Mouse (Mus musculus) cerebellum, adult 9-11 months (tissue): ENCODE measurements around the gene Sorcs3.

Experiments
- DNase-seq: peaks from one replicate; pipeline ENCODE4 v3.0.0; 2022

Sorcs3 gene

DNA sequence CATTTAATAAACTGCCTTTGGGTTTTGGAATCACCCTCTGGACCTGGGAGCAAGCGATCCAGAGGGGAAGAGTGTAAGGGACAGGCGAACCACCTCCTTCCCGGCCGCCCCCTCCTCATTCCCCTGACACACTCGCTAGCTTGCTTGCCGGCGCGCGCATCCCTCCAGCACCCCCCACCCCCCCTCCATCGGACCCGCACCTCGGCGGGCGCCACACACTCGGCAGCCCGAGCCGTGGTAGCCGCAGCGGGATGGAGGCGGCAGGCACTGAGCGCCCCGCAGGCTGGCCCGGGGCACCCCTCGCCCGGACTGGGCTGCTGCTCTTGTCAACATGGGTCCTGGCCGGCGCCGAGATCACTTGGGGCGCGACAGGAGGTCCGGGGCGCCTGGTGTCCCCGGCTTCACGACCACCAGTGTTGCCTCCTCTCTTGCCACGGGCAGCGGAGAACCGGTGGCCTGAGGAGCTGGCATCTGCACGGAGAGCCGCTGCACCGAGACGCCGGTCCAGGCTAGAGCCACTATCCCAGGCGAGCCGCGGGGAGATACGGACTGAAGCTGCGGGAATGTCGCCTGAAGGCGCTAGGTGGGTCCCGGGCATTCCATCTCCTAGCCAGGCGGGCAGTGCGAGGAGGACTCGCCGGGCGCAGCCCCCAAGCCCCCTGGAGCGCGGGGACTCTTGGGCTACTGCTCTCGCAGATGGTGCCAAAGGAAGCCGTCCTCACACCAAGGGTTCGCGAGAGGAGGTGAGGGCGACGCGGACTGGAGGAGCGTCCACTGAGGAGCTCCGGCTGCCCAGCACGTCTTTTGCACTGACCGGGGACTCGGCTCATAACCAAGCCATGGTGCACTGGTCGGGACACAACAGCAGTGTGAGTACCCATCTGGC lies at the start of gene Sorcs3:
Sorcs3 (plus strand) TSS at position 97 of the 886 bp plus-strand sequence.
- no peak for DNase-seq

DNA sequence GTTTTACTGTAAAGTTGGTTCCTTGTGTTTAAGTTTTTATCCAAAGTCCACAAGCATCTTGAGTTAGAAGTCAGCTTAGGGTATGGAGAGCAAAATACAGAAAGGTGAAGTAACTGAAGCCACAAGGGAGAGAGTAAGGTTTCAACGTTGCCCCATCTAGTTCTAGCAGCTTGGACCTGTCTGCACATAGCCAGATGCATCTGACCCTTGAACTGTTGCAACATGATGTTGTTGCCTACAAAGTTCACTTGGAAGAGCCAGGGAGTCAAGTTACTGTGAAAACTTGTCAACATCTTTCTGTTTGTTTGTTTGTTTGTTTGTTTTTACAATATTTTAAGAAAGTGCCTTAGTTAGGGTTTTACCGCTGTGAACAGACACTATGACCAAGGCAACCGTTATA lies 40.5 kb upstream of the Sorcs3 start:
- no peak for DNase-seq

DNA sequence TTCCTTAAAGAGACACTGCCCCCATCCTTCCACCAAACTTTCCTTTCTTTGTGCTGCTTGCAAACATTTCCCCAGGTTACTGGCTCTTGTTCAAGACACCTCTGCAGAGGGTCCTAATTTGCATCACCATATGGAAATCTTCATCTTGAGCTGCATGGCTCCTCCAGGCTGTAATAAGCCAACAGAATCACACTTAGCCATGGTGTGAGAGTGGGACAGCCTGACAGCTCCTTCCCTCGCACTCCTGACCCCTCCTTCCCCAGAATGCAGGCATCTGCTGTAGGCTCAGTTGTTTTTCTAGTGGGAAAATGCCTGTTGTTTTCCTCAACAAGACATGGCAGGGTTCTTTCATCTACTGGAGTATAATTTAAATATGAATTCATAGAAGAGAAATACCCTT lies 38.7 kb upstream of the Sorcs3 start:
- no peak for DNase-seq

DNA sequence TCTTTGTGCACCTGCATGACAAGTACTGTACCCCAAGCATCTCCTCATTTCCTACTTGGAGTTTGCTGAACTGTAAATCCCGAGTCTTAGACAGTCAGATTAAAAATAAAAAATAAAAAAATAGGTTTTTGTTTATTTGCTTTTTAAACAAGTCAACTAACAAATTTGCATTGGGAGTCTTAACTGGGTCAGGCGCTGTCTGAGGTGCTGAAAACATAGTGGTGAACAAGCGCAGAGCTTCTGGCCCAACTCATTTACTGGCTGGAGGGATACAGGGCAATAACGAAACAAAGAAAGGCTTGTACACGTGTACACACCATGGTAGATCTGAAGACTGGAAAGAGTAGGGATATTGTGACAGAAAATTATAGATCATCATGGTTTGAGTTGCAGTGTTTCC lies 37.5 kb upstream of the Sorcs3 start:
- DNase-seq = no peak

DNA sequence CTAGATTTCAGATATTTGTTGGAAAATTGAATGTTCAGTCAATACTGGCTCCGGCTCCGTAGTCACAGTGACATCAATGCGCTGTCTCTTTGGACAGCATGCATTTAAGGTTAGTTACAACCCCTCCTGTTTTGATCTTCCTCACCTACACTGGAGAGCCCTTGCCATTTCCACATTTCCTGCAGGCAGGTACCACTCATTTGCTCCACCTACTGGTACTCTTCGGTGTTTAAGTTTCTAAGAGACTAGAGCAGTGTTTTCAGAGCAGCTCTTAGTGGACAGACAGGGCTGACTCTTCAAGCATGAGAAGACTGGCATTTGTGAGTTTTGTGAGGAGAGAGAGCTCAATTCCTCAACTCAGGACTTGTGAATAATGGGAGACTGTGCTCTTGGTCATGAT lies 31.1 kb upstream of the Sorcs3 start:
- no peak for DNase-seq

DNA sequence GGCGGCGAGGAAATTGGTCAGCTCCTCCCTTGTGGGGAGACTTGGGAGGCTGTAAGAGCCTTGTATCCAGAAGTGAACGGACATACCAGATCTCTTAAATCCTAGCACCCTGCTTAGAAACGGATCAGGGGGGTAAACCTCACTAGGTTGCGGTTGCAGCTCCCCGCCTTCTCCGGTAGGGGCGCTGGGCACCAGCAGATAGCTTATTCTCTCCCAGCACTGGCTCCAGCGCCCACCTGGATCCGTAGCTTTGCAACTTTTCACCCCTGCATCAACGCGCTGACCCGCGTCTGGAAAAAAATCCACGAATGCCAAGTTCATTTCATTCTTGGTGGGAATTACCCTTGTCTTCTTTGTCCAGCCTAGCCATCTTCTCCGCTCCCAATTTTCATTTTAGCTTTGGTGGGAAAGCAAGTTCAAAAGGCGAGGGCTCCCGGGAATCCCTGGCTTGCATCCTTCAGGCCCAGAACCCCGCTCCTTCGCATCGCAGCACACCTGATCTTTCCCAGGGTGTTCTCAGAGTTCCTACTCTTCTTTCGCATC lies 1.8 kb upstream of the Sorcs3 start:
- DNase-seq = peak; percentile 11

DNA sequence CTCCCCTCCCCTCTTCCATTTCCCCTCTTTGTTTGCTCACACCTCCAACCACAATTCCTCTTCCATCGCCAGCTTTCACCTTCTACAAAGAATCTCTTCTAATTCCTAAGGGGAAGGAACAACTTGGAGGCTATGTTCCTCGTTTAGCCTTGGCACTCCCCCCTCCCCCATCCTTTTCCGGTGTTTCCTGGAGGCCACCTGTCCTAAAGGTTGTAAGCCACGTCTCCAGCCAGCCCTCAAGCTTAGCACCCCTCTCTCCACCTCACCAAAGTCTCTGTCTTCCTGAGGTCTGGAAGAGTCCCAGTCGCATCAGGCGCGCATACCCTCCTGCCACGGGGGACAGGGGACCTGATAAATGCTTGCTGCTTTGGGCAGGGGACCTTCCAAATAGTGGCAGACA lies 1.3 kb upstream of the Sorcs3 start:
- DNase-seq = no peak

DNA sequence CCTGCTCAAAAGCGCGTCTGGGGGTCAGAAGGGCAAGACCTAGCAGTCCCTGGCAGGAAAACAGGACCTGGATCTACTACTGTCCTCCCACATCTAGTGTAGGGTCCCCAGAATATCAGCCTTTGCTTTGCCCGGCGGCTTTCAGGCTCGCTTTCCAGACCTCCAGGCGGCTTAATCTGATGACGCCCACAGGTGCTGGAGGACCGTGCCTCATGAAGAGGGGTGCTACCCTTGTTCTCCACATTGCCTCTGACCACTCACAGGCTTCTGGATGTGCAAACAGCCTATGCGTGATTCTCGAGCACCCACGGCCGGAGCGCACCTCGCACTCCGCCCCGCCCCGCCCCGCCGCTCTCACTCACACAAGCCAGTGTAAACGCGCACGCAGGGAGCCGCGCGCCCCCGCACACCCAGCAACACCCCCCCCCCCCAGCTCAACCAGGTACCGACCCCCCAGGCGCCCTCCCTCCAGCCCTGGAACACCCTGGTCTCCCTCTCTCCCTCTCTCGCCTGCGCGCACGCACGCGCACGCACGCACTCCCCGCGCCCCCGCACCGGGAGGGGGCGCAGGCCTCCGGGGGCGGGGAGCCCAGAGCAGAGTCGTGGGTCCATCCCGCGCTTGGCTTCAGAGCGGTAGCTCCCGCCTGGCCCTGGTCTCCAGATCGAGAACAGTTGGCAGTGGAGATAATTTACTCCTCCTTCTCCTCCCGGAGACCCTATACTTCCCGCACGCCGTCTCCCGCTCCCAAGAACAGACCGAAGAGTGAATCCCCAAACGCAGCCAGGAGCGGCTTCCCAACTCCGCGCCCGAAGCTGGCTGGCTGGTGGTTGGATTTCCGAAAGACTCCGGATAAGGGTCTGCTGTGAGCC lies 698 bp upstream of the Sorcs3 start:
- DNase-seq = no peak

DNA sequence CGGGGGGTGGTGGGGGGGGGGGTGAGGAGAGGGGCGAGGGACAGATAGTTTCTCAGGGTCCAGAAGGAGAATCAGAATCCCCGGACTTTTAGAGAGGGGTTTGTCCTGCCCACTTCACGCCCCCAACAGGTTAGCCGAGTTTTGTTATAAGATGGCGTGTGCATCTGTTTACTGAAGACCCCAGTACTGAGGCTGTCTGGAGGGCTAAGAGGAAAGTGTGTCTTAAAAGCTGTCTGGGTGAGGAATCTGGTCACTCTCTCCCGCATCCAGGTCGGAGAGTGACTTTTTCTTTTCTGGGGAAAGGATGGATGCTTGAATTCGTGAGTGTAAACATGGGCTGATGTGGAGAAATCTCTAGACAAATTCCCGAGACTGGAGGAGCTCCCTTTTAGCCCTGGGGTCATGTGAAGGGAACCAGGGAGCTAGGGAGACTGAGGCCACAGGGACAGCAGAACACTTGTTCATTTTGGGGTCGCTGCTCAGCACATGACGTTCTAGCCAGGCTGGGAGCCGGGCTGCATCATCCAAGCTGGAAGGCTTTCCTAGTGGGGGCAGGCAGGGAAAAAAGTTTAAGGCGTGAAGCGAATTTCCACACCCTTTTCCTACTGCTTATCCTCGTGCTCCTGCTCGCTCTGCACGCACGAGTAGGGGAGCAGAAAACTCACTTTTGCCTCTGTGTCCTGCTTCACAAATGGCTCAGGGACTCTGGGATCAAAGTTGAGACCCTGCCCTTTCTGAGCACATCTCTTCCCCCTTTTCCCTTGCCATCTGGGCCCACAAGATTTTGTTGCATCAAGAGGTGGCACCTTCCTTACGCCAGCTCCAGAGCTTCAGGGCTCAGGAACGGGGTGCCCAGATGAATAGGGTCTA lies 1.3 kb downstream of the Sorcs3 start:
- DNase-seq = no peak

DNA sequence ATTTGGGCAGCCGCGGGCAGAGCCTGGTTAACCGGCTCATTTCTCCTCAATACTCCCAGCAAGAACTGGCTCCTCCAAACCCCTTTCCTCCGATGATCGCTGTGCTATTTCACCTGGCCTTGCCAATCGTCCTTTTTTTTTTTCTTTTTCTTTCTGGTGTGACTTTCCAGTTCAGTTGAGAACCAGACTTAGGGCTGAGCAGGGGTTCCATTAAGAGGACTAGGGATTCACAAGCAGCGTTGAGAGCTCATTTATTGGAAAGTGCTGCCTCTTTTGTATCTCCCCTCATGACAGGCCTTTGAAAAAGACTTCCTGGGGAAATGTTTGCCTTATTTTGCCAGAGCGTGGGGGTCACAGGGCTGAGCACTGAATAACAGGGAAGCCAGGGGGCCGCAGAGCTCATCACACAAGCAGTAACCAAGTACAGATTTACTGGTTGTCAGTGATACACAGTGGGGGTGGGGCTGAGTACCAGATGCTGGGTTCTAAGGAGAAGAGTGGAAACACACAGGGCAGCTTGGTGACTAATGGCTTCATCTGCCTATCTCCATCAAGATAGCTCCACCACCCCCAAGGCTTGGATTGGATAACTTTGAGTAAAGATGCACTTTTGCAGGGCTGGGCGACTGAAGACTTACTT lies 2.0 kb downstream of the Sorcs3 start:
- no peak for DNase-seq

DNA sequence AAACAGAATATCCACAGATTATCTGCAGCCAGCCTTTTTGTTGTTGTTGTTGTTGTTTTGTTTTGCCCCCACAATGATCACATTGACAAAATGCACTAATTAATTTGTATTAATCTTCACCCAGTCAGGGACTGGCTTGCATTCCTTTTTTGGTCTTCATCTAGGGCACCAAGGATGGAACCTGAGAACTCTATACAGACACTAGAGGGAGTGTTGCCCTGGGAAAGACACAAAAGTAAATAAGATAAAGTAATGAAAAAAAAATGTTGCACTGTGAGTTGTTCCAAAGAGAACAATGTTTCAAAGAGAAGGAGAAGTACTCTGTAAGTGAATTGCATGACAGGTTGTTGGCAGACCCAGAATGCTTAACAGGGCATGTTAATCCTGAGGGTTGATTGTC lies 9.6 kb downstream of the Sorcs3 start:
- no peak for DNase-seq

DNA sequence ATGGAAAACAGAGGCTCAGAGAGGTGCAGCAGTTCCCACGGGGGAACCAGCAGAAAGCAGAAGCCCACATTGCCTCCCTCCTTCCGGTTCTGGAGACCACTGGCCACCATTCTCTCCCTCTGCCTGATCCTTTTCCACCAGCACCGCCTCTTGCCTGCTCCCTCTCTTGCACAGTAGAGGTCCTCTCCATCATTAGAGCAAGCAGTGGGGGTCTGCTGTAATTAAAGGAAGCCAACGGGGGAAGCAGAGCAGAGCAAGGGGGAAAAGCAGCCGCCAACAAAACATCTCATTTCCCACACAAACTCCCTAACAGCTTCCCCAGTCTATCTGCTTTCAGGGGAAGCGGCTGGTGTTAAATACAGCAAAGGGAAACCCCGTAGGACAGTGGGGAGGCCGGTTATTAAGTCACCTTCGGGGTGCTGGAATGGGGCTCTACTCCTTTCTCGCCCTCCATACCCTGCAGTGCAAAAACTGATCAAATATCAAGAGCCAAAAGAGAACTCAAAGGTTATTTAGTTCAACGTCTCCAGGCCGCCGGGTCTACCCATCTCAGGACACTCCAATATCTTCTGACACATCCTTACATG lies 32.1 kb downstream of the Sorcs3 start:
- no peak for DNase-seq

DNA sequence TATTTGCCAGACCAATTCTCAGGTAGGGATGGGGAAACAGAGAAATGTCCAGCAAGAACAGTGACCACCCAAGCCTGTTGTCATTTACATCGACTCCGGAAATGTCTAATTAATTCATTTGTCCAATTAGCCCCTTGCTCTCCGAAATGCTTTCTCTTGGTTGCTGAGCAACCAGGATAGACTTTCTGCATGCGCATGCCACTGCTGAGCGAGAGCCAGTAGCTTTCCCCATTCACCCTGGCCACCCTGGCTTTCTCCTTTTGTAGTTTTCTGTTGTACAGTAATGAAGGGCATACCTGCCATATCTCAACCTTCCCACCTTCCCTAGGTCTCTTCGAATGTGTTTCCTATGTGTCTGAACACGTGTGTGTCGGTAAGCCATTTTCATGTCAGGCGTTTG lies 32.6 kb downstream of the Sorcs3 start:
- DNase-seq = no peak

DNA sequence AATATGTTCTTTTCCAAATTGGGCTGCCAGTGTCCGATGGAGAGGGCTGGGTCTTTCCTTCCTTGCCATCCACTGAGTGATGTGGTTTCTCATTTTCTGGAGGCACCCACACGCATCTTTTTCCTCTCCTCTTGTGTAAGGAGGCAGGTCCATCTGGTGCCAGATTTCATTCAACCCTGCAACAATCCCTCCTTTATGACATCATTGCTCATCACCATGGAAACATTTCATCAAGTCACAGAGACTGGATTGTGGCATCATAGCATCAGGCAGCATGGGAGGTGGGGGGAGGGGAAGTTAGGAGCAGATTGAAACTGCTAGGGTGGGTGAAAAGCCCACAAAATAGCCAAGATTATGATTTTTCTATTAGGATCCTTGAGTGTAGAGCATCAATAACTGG lies 35.1 kb downstream of the Sorcs3 start:
- DNase-seq = no peak

DNA sequence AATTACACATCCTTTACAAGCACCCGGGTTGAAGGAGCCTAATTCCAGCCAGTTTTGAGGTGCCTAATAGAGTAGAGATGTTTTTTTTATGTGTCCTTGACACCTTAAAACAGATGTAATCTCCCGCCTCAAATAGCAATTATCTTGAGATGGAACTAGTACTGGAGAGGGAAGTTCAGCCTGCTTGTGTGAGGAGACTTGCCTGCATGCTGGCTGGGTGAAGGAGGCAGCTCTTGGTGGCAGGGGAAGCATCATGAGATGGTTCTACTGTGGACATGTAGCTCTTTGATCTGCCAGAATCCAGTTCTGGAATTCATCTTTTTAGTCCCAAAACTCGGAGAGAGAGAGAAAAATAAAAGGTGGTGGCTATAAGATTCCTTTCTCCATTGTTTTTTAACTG lies 38.2 kb downstream of the Sorcs3 start:
- DNase-seq = no peak

DNA sequence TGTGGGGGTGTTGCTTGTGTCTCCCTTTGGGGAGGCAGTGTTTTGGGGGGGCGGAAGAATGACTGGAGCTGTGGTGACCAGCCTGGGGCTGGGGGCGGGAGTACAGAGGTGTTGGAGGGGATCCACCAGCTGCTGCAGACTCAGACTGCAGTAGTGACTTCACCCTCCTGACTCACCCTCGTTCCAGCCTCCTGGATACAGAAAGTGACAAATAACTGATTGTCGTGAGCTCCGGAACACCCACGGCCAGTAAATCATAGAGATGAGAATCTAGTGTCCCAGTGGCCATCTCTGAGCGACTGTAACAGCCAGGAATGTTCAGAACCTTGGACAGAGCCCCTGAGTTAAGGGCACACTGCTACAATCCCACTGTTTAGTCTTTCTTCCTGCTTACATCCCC lies 53.4 kb downstream of the Sorcs3 start:
- DNase-seq = no peak

DNA sequence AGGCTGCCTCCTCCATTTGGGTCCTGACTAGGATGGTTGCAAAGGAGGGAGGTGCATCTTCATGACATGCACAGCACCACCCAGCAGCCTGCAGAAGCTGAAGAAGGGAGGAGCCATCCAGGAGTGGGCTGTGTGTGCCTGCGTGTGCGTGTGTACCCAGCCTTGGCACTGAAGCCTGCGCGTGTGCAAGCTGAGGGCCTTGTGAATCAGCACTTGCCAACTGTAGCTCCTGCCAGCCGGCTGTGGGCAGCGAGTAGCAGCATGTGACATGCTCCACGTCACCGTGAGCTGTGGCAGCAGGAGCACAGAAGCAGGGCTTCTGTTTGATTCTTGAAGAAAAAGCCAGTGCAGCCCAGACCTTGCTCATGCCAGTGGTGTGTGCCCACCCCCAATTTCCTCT lies 54.8 kb downstream of the Sorcs3 start:
- no peak for DNase-seq

DNA sequence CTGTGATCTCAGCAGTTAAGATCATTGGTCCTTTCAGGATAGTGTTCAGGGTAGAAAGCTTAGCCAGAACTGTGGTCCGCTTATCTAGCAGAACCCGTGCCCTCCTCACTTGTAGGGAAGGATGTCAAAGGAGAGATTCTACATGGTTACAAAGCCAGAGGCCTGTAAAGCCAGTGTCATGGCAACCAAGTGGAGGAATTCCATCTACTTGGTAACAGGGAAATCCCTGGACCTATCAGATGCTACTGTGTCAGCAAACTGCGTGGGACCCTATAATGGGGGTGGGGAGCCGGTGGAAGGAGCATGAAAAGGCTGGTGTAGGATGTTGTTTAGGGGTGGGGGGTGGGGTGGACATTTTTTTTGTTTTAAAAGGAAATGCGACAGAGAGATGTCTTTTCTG lies 57.9 kb downstream of the Sorcs3 start:
- DNase-seq = no peak

DNA sequence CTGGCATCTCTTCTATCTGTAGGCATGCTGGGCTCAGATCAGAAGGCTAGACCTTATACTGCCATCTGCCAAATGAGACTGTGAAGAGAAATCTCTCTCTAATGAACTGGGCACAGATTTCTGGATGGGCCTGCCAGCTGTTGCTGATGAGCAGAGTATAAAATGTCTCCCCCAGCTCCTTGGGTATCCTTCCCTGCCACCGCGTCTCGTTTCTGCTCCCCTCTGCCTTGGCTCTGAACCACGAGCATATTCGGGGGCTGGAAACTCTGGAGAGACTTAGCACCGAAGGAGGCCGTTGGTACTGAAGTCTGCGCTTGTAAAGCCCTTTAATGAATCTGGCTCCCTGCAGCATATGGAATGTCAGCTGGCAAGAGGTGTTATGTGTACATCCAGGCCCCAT lies 74.4 kb downstream of the Sorcs3 start:
- no peak for DNase-seq

DNA sequence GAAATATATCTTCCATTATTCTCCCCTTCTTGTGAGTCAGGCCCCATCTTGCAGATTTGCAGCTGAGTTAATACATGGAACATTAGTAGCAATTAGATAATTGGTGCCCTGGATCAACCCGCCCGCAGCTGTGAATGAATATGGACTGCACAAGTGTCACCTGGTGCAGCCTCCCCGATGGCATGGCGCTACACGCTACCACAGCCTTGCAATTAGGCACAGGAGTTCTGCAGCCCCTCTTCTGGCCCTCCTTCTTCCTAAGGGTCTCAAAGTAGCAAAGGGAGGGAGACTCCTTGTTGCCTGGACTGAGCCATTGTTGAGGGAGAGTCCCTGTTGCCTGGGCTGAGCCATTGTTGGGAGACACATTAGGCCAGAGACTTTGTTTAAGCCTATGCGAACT lies 76.4 kb downstream of the Sorcs3 start:
- DNase-seq = no peak

DNA sequence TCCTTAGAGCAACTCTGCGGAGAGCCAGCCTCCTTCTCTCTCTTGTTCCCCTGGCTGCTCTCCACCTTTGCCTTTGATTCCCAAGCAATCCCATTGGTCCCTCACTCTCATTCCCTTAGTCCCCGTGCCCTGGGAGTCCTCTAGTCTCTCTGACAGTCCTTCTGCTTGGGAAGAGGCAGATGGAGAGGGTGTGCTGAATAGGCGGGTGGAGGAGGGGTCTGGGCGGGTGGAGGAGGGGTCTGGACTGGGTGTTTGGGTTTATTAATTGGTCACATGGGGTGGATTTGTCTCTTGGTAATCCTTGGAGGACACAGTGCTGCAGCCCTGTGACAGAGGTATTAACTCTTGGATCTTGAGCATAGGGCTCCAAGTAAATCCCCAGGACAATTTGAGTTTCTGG lies 77.4 kb downstream of the Sorcs3 start:
- no peak for DNase-seq
